Mouse (Mus musculus): ENCODE results near the gene Sprr2h.

Sprr2h gene

GRCm38 (mm10) chr3:92385385-92385784, at the start of gene Sprr2h:
TSS of gene Sprr2h (plus strand) at chr3:92385685.
- no peak for DNase-seq (ENCODE audit: low read depth, low spot score)

- no peak for DNase-seq (ENCODE audit: low read depth, low spot score)
These were observed 49.2 kb upstream of the Sprr2h start for GRCm38 (mm10) chr3:92336278-92336677.

- DNase-seq (ENCODE audit: low read depth, low spot score): no peak
These were observed 46.6 kb upstream of the Sprr2h start, which contains the start of gene Sprr2d for GRCm38 (mm10) chr3:92338840-92339239. TSS of gene Sprr2d (plus strand) at chr3:92339140.

GRCm38 (mm10) chr3:92351843-92352242, 33.6 kb upstream of the Sprr2h start, which contains the start of gene Sprr2e:
TSS of gene Sprr2e (plus strand) at chr3:92352143.
- DNase-seq (ENCODE audit: low read depth, low spot score): no peak

- DNase-seq (ENCODE audit: low read depth, low spot score): no peak
These were observed 23.9 kb upstream of the Sprr2h start for GRCm38 (mm10) chr3:92361619-92362018.

- DNase-seq (ENCODE audit: low read depth, low spot score): no peak
These were observed 20.6 kb upstream of the Sprr2h start, which contains the start of gene Sprr2f for GRCm38 (mm10) chr3:92364887-92365286. TSS of gene Sprr2f (plus strand) at chr3:92365187.

- no peak for DNase-seq (ENCODE audit: low read depth, low spot score)
These were observed 11.9 kb upstream of the Sprr2h start for GRCm38 (mm10) chr3:92373613-92374012.

GRCm38 (mm10) chr3:92394301-92394700, 8.8 kb downstream of the Sprr2h start:
- DNase-seq (ENCODE audit: low read depth, low spot score): no peak

- no peak for DNase-seq (ENCODE audit: low read depth, low spot score)
These were observed 22.2 kb downstream of the Sprr2h start, which contains the start of gene Sprr2i for GRCm38 (mm10) chr3:92407691-92408090. TSS of gene Sprr2i (plus strand) at chr3:92407991.

- no peak for DNase-seq (ENCODE audit: low read depth, low spot score)
These were observed 32.3 kb downstream of the Sprr2h start, which contains the start of gene Sprr2j-ps for GRCm38 (mm10) chr3:92417782-92418181. TSS of gene Sprr2j-ps (plus strand) at chr3:92418082.

GRCm38 (mm10) chr3:92429323-92429722, 43.8 kb downstream of the Sprr2h start, which contains the start of gene Gm9774:
TSS of gene Gm9774 (minus strand) at chr3:92429423.
- no peak for DNase-seq (ENCODE audit: low read depth, low spot score)

GRCm38 (mm10) chr3:92432282-92432681, 46.8 kb downstream of the Sprr2h start, which contains the start of gene Sprr2k:
TSS of gene Sprr2k (plus strand) at chr3:92432582.
- no peak for DNase-seq (ENCODE audit: low read depth, low spot score)

All from ES-CJ7 (cell line).